Mouse (Mus musculus): ENCODE measurements around the gene Tm4sf20.

Gene Tm4sf20

DNA sequence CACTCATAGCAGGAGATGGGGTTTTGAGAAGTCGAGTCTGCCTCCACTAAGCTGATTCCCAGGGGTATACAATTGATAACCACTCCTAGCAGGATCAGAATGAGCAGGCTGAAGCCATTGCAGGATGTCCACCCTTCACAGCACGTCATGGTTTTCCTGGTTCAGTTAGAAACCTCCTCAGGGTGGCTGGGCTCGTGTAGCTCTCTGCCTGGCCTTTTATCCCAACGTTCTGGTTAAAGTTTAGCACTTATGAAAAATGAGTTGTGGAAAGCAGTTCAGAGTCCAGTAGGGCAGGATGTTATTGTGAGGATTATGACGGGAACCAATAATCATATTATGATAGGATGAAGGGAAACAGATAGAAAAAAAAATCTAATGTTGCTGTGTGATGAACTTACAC lies at the start of gene Tm4sf20:
Gene Tm4sf20, minus strand, starts transcription at position 193 of the 400 bp plus-strand sequence.
- DNase-seq (ENCODE audit: low spot score in 2 of 2): no peak

DNA sequence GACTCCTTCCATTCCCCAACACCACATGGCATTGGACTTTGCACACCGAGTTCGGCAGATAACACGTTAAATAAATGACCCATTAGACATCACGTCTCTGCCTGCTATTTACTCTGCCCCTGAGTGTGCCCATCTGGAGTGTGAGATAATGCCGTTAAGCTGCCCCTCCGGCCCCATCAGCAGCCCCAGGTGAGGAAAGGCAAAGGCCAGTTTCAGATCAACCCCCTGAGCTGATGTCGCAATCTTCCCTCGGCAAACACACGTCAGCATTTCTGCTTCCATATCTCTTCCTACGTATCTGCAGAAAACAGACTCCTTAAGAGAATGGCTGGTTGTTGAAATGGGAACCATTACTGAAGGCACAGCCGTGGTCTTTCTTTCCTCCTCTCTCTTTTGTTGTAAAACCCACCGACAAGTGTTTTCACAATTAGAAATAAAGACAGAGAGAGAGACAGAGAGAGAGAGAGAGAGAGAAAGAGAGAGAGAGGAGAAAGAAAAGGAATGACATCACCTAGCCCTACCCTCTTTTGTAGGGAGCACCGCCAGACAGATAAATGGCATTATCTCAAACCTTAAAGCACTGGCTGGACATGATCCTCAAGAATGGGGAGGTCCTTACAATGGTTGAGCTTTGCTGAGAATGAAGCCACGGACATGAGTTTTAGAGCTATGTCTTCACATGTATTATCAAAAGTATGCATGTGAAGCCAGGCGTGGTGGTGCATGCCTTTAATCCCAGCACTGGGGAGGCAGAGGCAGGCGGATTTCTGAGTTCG lies 47.9 kb upstream of the Tm4sf20 start:
- peak; percentile 27 to 45 for DNase-seq (ENCODE audit: low spot score in 2 of 2)

DNA sequence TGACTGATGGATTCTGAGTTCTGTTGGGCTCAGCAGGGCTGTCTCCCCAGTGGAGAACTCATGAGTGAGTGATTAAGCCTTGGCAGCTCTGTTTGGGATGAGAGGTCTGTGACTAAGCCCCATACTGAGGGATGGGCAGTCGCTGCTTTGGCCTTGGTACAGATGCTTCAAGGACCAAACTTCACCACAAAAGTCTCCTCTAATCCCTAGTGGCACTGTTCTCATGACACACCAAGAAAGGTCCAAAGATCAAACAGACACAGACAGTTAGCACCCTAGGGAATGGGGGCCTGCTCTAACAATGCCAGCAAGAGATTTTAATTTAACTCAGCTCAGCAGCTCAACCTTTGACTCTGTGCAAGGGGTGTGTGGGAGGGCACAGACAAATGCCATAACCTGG lies 43.5 kb upstream of the Tm4sf20 start:
- no peak for DNase-seq (ENCODE audit: low spot score in 2 of 2)

DNA sequence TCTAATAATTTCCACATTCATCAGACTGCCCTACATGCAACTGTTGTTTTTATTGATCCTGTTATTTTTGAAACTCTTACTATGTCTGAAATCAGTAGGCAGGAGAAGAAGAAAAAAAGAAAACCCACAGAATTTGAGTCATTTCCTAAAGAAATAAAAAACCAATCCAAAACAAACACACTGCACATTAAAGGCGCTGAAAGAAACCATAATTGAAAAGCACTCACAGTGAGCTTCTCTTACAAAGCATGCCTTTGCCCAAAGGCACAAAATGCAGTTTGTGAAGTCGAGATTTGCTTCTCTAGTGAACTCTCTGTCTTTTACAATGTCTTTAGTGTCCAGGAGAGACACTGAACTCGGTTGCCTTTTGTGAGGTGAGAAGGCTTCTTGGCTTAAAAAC lies 40.3 kb upstream of the Tm4sf20 start:
- no peak for DNase-seq (ENCODE audit: low spot score in 2 of 2)

DNA sequence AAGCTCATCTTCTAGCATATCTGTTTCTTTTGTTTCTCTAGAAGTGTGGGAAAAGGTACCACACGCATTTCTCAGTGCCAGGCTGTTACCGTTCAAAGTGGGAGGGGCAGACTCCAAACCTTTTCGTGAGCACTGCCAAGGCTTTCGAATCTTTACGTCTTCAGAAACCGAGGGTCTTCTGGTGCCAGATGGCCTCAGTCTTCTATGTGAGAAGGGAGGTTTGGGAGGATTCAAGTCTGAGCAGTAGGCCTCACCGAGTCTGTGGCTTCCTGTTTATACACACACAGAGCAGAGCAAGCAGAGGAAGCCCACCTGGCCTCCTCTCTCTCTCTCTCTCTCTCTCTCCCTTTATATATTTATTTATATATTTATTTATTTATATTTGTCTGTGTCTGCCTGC lies 38.9 kb upstream of the Tm4sf20 start:
- DNase-seq (ENCODE audit: low spot score in 2 of 2): no peak

DNA sequence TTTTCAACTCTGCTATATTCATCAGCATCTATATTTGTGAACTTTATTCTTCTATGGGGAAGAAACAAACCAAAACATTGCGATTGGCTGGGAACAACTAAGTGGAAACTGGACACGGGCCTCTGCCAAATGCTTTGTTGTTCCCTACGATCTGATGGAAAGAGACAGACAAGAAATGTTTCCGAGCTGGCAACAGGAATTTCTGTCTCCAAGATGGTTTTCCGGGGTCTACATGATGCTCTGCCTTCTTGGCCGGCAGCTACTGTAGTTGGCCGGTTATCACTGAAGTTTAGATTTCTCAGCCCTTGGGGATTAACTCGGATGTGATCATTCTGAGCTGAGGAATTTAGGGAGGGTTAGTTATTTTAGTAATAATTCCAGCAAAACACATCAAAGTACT lies 38.1 kb upstream of the Tm4sf20 start:
- DNase-seq (ENCODE audit: low spot score in 2 of 2): no peak

DNA sequence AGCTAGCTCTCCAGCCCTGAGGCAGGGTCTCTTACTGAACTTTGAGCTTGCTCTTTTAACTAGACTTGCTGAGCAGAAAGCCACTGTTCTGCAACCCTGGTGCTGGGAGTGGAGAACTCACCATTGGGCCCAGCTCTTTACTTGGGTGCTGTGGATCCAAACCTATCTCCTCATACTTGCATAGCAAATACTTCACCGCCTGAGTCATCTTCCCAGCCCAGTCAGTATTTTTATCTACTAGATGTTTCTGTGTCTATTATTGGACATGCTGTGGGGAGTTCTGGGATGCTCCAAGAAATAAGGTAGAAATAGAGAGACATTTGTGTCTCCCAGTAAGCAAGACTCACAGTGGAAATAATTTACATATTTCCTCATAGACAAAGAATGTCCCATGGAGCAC lies 35.8 kb upstream of the Tm4sf20 start:
- no peak for DNase-seq (ENCODE audit: low spot score in 2 of 2)

DNA sequence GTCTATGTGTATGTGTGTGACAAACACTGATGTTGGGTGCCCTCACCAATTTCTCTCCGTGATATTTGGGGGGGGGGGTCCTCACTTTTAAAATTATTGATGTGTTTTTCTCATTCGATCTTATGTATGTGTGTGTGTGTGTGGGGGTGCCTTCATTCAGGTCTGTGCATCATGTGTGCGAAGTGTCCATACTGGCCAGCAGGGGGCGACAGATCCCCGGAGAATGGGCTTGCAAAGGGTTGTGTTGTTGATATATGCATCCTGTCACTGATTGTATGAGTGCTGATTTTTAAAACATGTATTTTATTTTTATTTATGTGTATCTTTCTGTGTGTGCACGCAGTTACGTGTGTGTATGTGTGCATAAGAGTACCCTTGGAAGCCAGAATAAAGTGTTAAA lies 35.3 kb upstream of the Tm4sf20 start:
- no peak for DNase-seq (ENCODE audit: low spot score in 2 of 2)

DNA sequence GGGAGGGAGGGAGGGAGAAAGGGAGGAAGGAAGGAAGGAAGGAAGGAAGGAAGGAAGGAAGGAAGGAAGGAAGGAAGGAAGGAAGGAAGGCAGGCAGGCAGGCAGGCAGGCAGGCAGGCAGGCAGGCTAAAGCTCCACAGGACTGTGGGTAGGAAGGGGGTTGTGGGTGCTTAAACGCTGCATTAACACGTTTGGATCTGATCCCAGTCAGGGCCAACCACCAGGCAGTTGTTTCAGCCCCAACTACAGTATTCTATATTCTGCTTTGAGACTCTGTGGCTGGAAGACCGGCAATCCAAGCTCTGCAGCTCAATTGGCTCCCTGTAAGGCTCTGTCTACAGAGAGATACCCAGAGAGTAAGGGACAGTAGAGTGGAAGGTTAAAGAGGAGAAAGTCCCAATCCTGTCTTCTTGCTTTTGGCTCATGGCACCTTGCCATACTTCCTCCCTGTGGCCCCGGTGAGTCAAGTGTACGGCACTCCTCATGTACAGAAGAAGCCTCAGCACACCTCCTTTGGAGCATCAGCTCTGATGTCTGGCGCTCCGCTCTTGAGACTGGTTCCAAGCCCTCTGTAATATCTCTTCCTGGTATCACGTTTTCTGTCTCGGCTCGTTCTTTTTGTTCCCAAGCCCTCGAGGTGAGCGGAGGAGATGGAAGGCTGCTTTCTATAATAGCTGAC lies 33.0 kb upstream of the Tm4sf20 start:
- no peak for DNase-seq (ENCODE audit: low spot score in 2 of 2)

DNA sequence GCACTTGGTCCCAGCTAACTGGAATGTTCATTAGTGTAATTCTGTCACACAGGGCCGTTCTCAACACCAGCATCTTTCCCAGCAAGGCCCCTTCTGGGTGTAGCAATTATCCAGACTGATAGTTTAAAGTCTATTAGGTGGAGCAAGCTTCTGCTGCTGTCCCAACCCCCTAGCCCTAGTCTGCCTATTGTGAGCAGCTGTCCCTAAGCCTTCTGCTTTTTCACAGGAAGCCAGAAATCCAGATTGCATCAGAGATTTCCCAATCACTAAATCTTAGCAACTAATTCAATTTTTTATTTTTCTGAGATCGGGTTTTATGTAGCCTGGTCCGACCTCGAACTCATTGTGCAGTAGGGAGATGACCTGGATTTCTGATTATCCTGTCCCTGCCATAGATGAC lies 30.7 kb upstream of the Tm4sf20 start:
- DNase-seq (ENCODE audit: low spot score in 2 of 2): no peak

DNA sequence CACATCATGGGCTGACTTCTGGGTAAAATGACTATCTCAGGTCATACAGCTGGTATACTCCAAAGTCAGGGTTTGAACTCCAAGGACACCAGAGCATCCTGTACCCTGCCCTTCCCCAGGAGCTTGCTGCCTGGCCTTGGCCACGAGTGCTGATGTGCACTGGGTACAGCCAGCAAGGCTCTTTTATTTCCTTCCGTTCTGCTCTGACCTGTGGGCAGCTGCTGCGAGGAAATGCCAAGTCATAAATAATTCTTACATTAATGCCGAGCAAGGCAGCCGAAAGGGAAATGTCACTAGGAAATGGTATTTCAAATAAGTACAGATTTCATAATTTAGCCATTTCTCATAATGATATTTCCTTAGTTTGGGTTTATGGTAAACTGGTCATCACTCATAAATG lies 30.0 kb upstream of the Tm4sf20 start:
- no peak for DNase-seq (ENCODE audit: low spot score in 2 of 2)

DNA sequence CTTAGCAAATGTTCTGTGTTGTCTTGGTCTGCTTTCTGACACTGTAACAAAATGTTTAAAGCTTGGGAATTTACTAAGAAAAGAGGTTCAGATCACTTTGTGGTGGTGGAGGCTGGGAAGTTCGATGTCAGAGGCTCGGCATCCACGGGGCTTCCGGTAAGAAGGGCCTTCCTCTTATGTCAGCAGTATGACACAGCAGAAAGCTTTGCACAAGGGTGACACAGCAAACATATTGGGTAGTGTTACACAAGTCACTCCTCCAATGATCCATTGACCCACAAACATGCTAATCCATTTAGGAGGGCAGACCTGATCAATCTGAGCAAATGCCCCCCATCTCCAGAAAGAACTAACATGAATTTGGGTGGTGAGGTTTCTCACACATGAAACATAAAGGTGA lies 28.8 kb upstream of the Tm4sf20 start:
- DNase-seq (ENCODE audit: low spot score in 2 of 2): no peak

DNA sequence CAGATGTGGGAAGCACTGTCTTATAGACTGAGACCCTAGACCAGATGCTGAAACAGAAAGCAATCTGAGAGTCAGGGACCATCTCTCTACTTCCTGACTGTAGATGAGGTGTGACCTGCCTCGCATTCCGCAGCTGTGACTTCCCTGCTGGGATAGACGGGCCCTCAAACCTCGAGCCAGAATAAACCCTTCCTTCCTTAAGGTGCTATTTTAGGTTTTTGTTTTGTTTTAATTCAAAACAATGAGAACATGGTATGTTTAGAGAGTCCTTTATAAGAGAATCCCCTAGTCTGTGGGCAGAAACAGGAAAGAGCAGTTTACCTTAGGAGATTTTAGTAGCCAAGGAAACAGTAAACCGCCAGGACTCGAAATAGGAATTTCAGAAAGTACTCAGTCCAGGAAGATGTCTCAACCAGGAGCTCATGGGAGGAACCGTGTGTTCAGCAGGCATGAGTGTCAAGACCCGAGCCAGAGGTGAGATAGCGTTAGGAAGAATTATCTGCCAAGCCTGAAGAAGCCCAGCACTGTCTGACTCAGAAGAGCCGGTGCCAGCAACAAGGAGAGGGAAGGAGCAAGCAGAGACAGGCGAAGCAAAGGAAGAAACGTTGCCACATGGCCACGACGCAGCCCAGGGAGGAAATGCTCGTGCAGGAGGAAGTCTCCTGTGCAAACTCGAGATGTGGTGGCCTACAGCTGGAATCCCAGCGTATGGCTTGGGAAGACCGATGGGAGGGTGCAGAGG lies 27.6 kb upstream of the Tm4sf20 start:
- no peak for DNase-seq (ENCODE audit: low spot score in 2 of 2)

DNA sequence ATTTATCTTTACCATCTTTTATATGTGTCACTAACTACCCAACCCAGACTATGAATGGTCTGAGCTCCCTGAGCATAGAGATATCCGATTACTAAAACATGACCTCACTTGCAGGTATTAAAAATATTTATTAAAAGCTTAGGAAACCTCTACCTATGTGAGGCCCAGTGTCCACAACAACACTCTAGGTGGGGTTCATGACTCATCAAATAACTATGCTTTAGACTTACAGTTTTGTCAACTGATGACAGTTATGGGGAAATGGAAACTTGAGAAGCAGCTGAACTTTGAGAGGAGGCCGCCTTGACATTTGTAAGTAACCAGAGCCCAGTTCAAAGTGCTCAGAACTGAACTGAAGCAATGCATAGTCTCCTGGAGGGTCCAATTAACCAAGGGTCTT lies 26.9 kb upstream of the Tm4sf20 start:
- no peak for DNase-seq (ENCODE audit: low spot score in 2 of 2)

DNA sequence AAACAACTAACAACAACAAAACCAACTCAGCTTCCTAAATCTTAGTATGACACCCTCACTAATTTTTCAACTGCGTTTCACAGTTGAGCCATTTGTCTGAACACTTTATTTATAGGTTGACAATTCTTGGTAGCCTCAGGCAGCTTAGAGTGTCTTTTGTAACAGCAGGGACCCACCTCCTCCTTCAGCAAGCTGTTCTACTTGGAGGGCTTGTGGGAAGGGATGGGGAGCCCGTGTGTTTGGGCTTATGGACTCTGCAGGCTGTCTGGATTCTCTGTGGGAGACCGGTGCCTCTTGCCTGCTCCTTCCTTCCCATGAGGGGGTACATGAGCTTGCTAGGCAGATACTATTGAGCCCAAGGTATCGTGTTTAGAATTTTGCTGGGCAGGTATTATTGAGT lies 25.7 kb upstream of the Tm4sf20 start:
- no peak for DNase-seq (ENCODE audit: low spot score in 2 of 2)

DNA sequence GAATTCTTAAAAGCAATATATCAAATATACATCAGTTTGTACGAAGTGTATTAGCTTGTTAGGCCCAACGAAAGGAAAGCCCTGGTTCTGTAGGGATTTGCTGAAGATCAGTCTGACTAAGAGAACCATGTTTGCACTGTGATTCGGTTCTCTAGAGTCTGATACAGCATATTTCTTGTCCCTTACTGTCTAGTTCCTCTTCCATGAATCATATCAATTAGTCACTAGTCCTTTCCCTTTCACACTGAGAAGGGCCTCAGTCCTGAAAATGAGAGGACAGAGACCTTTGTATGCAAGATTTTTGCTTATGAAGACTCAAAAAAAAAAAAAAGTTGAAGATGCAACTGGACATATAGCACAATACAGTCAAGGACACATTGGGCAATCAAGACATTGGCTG lies 24.8 kb upstream of the Tm4sf20 start:
- no peak for DNase-seq (ENCODE audit: low spot score in 2 of 2)

DNA sequence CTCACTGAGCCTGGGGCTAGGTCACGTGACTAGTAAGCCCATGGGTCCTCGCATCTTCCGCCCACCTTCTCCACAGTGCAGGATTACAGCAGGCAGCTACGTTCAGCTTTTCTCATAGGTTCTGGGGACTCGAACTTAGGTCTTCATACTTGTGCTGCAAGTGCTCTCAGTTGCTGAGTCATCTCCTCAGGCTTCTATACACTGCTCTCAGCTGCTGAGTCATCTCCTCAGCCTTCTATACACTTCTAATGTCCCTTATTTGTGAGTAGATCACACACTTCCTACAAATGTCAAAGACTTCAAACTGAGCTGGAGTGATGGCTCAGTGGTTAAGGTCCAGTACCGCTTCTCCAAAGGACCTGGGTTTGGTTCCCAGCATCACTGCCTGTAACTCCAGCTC lies 24.0 kb upstream of the Tm4sf20 start:
- DNase-seq (ENCODE audit: low spot score in 2 of 2): no peak

DNA sequence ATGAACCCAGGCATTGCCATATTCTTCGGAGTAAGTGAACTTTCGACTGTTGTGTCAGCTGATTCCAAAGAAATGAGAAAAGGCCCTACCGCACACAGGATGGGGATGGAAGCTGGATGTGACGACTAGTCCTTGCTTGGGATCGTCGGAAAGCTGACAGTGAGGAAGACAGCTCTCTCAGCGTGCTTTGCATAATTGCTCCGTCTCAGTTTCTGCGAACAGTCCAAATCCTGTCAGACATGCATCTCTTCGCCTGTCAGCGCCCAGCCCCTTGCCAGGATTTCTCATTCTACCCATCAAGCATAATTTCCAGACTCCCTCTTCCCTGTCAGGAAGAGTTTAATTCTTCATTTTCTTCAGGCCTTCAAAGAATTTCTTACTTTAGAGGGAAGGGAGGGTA lies 22.8 kb upstream of the Tm4sf20 start:
- DNase-seq (ENCODE audit: low spot score in 2 of 2): no peak

DNA sequence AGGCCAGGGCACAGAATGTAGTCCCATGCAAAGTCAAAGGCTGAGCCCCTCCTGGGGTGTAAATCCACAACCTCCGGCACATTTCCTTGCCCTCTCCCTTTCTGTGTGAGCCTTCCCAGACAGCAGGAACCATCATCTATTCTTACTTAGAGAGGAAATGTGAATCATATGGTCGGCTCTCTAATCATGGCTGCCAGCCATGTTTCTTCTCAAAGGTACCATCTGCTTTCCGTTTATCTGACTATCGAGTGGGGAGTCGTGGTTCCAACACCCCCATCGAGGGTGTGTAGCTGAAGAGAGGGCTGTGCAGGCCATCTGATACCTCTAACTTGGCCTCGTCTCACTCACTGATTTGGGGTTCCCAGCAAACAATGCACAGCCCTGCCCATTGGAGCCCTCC lies 19.8 kb upstream of the Tm4sf20 start:
- DNase-seq (ENCODE audit: low spot score in 2 of 2): no peak

DNA sequence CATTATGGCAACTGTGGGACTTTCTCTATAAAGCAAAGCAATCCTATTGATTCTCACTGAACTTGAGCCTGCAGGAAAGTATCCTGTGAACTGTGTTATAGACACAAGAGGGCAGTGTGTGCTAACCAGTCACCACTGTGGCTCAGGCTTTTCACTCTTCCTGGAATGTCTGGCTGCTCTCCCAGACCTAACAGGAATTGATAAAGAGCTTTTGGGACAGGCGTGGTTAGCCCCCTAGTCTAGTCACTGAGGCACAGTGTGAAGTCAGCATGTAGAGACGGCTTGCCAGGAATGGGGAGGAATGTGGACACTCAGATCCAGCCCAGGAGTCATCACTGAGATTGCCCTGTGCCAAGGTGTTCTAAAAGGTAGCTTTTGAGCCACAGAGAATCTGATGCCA lies 19.2 kb upstream of the Tm4sf20 start:
- DNase-seq (ENCODE audit: low spot score in 2 of 2): peak in 1 of 2 experiments; percentile 15

DNA sequence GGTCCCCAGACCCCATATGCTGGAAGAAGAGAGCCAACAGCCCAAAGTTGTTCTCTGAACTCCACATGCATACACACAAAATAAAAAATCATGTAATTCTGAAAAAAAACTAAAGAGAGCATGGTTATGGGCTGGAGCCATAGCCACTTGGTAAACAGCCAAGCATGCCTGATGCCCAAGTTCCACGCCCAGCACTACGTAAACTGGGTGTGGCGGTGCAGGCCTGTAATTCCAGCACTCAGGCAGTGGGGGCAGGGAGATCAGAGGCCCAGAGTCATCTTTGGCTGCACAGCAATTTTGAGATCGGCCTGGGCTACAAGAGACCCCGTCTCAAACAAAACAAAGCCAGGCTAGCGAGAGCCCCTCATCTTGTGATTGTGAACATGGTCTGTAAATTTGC lies 17.3 kb upstream of the Tm4sf20 start:
- DNase-seq (ENCODE audit: low spot score in 2 of 2): no peak

DNA sequence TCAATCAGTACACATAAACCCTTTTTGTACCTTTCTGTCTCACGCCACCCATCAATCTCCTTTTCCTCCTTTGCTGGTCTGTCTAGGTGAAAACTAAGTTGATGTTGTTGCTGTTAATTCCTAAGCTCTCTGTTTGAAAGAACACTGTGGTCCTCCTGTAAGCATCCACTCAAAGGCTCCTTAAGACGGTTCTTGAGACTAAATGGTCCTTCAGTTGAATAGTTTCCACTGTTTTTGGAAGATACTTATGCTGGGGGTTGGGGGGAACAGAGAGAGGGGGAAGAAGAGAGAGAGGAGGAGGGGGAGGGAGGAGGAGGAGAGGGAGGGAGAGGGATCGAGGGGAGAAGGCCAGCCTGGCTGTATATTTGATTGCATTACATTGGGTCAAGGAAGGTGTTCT lies 15.3 kb upstream of the Tm4sf20 start:
- DNase-seq (ENCODE audit: low spot score in 2 of 2): no peak

DNA sequence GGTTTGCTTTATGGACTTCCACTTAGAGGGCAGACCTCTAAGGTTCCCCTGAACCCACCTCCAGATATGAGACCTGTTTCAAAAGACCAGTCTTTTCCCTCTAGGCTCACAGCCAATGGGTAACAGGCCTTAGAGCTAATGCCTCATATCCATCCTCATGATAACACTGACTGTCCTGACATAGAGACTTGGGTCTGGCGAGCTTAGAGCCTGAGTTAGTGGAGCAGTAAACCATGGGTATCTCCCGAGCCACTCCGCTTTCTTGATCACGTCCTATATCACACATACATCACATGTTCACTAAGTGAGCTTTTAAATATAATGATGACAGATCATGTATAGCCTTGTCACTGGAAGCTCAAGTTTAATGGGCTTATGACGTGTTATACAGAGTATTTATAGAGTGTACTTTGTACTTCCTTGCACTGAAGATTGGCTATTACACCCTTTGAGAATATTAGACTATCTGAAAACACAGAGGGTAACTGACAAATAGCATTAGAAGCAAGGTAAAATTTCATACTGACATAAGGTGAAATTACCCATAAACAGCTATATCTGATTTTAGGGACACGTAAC lies 11.2 kb upstream of the Tm4sf20 start:
- DNase-seq (ENCODE audit: low spot score in 2 of 2): no peak
